Mouse (Mus musculus) frontal cortex, postnatal 14 days (tissue): Measurements from ENCODE around the gene Srp54a.
"Not testable (repeated sequence)": the region's sequence is repeated elsewhere in the genome, so short reads cannot be mapped to it uniquely, and the experiment has no call there.

ENCODE experiments used
- DNase-seq, 2 experiments: peaks; one replicate each; pipeline ENCODE4 v3.0.0; 2022; ENCODE audit warnings: low spot score in 2 of 2

Srp54a gene

DNA sequence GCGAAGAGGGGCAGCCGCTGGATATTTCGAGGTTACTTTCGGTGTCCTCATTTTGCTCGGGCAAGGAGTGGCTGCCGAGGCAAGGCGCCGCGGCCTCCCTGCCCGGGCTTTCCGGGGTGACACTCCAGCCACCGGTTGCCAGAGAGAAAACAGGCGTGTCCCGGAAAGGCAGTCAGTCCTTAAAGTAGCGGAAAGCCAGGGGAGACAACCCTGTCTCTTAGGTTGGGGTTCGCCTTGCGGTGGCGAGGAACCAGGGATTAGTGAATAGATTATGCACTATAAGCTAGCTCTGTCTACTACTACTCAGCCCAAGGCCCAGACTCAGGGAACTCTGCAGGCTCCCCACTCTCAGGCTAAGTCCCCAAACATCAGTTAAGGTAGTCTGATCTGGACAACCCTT is 44.7 kb downstream of the Srp54a start:
- not testable (repeated sequence) for DNase-seq

DNA sequence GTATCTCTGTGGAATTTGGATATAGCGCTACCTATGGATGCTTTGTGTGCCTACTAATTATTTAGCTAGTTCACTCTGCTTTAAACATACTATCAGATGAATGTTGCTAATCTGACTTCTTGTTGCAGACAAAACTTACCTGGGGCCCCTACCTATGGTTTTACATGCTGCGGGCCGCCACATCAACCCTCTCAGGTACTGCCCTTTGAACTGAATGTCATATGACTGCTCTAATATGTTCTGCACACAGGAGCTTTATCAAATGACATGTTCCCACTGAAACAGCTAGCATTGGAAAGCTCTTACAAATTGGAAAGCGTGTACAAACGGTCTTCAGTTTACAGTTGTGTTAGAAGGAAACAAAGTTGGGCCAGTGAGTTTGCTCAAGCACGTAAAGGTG is 55.5 kb downstream of the Srp54a start:
- DNase-seq = not testable (repeated sequence)

DNA sequence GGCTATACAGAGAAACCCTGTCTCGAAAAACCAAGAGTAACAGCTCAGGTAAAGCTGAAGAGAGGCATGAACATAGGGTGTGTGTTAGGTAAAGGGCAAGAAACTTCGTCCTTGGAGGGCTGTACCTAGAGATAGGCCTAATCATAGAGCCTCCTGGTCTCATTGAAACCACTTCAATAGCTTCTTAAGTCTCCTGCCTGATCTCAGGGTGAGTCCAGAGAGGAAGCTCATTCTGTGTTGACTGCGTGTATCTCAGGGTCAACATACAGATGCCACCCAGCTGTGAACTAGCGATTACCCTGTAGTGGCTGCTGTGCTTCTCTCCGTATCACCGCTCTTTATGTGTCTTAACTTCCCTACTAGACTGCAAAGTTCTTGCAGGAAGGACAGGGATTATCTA is 57.8 kb downstream of the Srp54a start:
- DNase-seq = not testable (repeated sequence)

DNA sequence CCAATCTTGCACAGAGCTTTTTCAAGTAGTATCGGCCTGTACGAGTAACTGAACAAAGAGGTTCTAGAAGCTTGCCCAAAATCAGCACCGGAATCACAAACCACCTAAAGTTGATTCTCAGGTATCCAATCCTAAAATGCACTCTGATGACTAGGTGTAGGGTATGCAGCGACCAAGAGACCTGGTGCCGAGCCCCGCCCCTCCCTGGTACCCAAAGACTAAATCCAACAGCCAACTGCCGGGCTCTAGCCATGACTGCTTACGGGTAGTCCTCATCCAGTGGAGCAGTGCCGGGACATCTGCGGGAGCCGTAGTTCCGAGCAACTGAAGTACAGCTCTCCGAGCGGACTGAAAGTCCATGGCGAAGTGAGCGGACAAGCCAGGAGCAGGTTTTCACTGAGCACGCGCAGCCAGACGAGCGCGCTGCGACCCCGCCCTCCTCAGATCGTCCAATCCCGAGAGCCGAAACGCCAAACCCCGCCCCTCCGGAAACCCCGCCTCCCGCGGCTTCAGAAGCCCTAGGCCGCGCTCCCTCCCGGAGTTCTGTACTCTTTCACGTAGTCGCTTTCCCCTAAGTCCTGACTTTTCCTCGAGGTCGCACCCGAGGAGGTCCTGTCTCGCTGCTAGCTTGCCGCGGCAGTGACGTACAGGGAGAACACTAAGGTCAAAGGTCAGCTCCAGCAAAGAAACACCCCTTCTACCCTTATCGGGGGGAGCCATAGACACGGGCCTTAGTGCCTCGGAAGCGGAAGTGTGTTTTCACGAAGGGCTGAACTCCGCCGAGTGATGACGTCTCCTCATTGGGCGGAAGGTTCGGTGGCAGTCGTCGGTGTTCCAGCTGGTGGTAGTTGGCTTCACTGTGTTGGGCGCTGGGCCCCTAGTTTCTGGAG is 74.7 kb downstream of the Srp54a start, which contains the start of gene Srp54b:
TSS of gene Srp54b (plus strand) at position 546 of the 890 bp plus-strand sequence.
- not testable (repeated sequence) for DNase-seq

DNA sequence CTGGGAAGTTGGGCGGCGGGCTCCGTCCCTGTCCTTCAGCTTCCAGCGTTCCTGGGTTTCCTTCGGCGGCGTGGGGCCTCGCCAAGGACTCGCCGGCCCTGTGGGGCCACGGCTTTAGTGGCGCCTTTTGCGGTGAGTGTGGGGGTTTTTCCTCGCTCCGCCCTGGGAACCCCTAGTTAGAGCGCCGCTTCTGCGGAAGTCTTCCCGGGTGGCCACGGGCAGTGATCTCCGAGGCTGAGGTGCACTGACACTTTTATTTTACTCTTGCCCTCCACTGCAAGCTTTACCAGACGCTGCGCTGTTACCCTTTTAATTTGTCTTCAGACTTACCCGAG is 75.4 kb downstream of the Srp54a start:
- DNase-seq = not testable (repeated sequence)
